Mouse (Mus musculus): Measurements from ENCODE around the gene C1qa. TPM values are rescaled to one million over a fixed set of nuclear protein-coding genes. Genes with fewer than 3 reads are reported as not detected.

C1qa gene
- polyA plus RNA-seq, 1 experiment from 2014 or later, result 26.3 TPM

- H3K27me3 ChIP-seq (ENCODE audit: control insufficient read depth, insufficient read depth, low read depth, low read length), result peaks cover 15% of the 10 kb centered on the region
- 88% methylated on average over 8 of the region's 8 CpGs for WGBS
Measured at GRCm38 (mm10) chr4:136930474-136930873, 31.9 kb upstream of the C1qa start.

GRCm38 (mm10) chr4:136928928-136929327 lies 30.3 kb upstream of the C1qa start:
- Histone ChIP-seq H3K27me3 (ENCODE audit: control insufficient read depth, insufficient read depth, low read depth, low read length) (peaks cover 21% of the 10 kb centered on the region), H3K27ac (ENCODE audit: low read length) (no peak overlapping the region), H3K4me2 (ENCODE audit: low read length) (no peak overlapping the region), H3K4me3 (ENCODE audit: low read depth, low read length) (no peak overlapping the region), H3K36me3 (ENCODE audit: control insufficient read depth, insufficient read depth, low read length) (peaks cover 2% of the 10 kb centered on the region; the same call in 1 of the 2 replicates), H3K4me1 (ENCODE audit: control insufficient read depth, insufficient read depth, low read length) (peaks cover 4% of the 10 kb centered on the region; the same call in 1 of the 2 replicates), H3K9ac (ENCODE audit: low read depth, low read length) (no peak overlapping the region), H3K9me3 (replicated peaks; ENCODE audit: control insufficient read depth, low read length, poor library complexity, severe bottlenecking) (no peaks in the 10 kb centered on the region)
- no peak for ATAC-seq
- 7% methylated on average over 5 of the region's 5 CpGs for WGBS

More at GRCm38 (mm10) chr4:136930474-136930873, 31.9 kb upstream of the C1qa start:
- Histone ChIP-seq H3K9me3 (replicated peaks; ENCODE audit: control insufficient read depth, low read length, poor library complexity, severe bottlenecking) (no peaks in the 10 kb centered on the region), H3K4me2 (ENCODE audit: low read length) (no peak overlapping the region), H3K27ac (ENCODE audit: low read length) (no peak overlapping the region), H3K4me3 (ENCODE audit: low read depth, low read length) (no peak overlapping the region), H3K4me1 (ENCODE audit: control insufficient read depth, insufficient read depth, low read length) (peaks cover 4% of the 10 kb centered on the region; the same call in 1 of the 2 replicates), H3K9ac (ENCODE audit: low read depth, low read length) (no peak overlapping the region), H3K36me3 (ENCODE audit: control insufficient read depth, insufficient read depth, low read length) (peaks cover 2% of the 10 kb centered on the region; the same call in 1 of the 2 replicates)
- no peak for ATAC-seq

- H3K27ac ChIP-seq (ENCODE audit: low read length), result no peak overlapping the region
Measured at GRCm38 (mm10) chr4:136925804-136926203, 27.2 kb upstream of the C1qa start.

GRCm38 (mm10) chr4:136924529-136924928 lies 25.9 kb upstream of the C1qa start:
- Histone ChIP-seq H3K27ac (ENCODE audit: low read length) (no peak overlapping the region), H3K4me2 (ENCODE audit: low read length) (no peak overlapping the region), H3K4me1 (ENCODE audit: control insufficient read depth, insufficient read depth, low read length) (peaks cover 9% of the 10 kb centered on the region), H3K4me3 (ENCODE audit: low read depth, low read length) (no peak overlapping the region), H3K9ac (ENCODE audit: low read depth, low read length) (no peak overlapping the region), H3K36me3 (ENCODE audit: control insufficient read depth, insufficient read depth, low read length) (no peaks in the 10 kb centered on the region), H3K27me3 (ENCODE audit: control insufficient read depth, insufficient read depth, low read depth, low read length) (peaks cover 17% of the 10 kb centered on the region), H3K9me3 (replicated peaks; ENCODE audit: control insufficient read depth, low read length, poor library complexity, severe bottlenecking) (no peaks in the 10 kb centered on the region)
- 8% methylated on average over 6 of the region's 6 CpGs for WGBS
- ATAC-seq, result no peak

More at GRCm38 (mm10) chr4:136925804-136926203, 27.2 kb upstream of the C1qa start:
- Histone ChIP-seq H3K9me3 (replicated peaks; ENCODE audit: control insufficient read depth, low read length, poor library complexity, severe bottlenecking) (no peaks in the 10 kb centered on the region), H3K4me1 (ENCODE audit: control insufficient read depth, insufficient read depth, low read length) (peaks cover 9% of the 10 kb centered on the region), H3K4me3 (ENCODE audit: low read depth, low read length) (no peak overlapping the region), H3K36me3 (ENCODE audit: control insufficient read depth, insufficient read depth, low read length) (no peaks in the 10 kb centered on the region), H3K9ac (ENCODE audit: low read depth, low read length) (no peak overlapping the region; the same call in 1 of the 2 replicates), H3K4me2 (ENCODE audit: low read length) (no peak overlapping the region), H3K27me3 (ENCODE audit: control insufficient read depth, insufficient read depth, low read depth, low read length) (peaks cover 19% of the 10 kb centered on the region)
- 5% methylated on average over 15 of the region's 15 CpGs for WGBS
- ATAC-seq, result no peak

- 82% methylated on average over 3 of the region's 3 CpGs for WGBS
- Histone ChIP-seq H3K27ac (ENCODE audit: low read length) (no peak overlapping the region), H3K4me2 (ENCODE audit: low read length) (no peak overlapping the region), H3K4me3 (ENCODE audit: low read depth, low read length) (no peak overlapping the region), H3K27me3 (ENCODE audit: control insufficient read depth, insufficient read depth, low read depth, low read length) (peaks cover 8% of the 10 kb centered on the region; the same call in 1 of the 2 replicates), H3K4me1 (ENCODE audit: control insufficient read depth, insufficient read depth, low read length) (peaks cover 14% of the 10 kb centered on the region), H3K9me3 (replicated peaks; ENCODE audit: control insufficient read depth, low read length, poor library complexity, severe bottlenecking) (no peaks in the 10 kb centered on the region), H3K36me3 (ENCODE audit: control insufficient read depth, insufficient read depth, low read length) (no peaks in the 10 kb centered on the region), H3K9ac (ENCODE audit: low read depth, low read length) (no peak overlapping the region)
- ATAC-seq, result no peak
Measured at GRCm38 (mm10) chr4:136919526-136919925, 20.9 kb upstream of the C1qa start.

GRCm38 (mm10) chr4:136918834-136919233 lies 20.2 kb upstream of the C1qa start:
- Histone ChIP-seq H3K9me3 (replicated peaks; ENCODE audit: control insufficient read depth, low read length, poor library complexity, severe bottlenecking) (no peaks in the 10 kb centered on the region), H3K4me2 (ENCODE audit: low read length) (no peak overlapping the region), H3K27me3 (ENCODE audit: control insufficient read depth, insufficient read depth, low read depth, low read length) (peaks cover 2% of the 10 kb centered on the region; the same call in 1 of the 2 replicates), H3K27ac (ENCODE audit: low read length) (no peak overlapping the region), H3K9ac (ENCODE audit: low read depth, low read length) (no peak overlapping the region), H3K36me3 (ENCODE audit: control insufficient read depth, insufficient read depth, low read length) (no peaks in the 10 kb centered on the region), H3K4me3 (ENCODE audit: low read depth, low read length) (no peak overlapping the region), H3K4me1 (ENCODE audit: control insufficient read depth, insufficient read depth, low read length) (peaks cover 14% of the 10 kb centered on the region)
- ATAC-seq, result no peak
- WGBS, result 77% methylated on average over 8 of the region's 8 CpGs

- no peak for ATAC-seq
- 40% methylated on average over 7 of the region's 7 CpGs for WGBS
- H3K36me3 ChIP-seq (ENCODE audit: control insufficient read depth, insufficient read depth, low read length), result no peaks in the 10 kb centered on the region
- peak overlapping the region; percentile 47 for H3K27ac ChIP-seq (ENCODE audit: low read length)
- no peak overlapping the region for H3K4me3 ChIP-seq (ENCODE audit: low read depth, low read length)
- H3K4me2 ChIP-seq (ENCODE audit: low read length), result no peak overlapping the region
- H3K9ac ChIP-seq (ENCODE audit: low read depth, low read length), result peak overlapping the region; percentile 43; the same call in 1 of the 2 replicates
- no peaks in the 10 kb centered on the region; the same call in 1 of the 2 replicates for H3K27me3 ChIP-seq (ENCODE audit: control insufficient read depth, insufficient read depth, low read depth, low read length)
- H3K4me1 ChIP-seq (ENCODE audit: control insufficient read depth, insufficient read depth, low read length), result peaks cover 22% of the 10 kb centered on the region
- H3K9me3 ChIP-seq (replicated peaks; ENCODE audit: control insufficient read depth, low read length, poor library complexity, severe bottlenecking), result no peaks in the 10 kb centered on the region
Measured at GRCm38 (mm10) chr4:136917165-136917524, 18.5 kb upstream of the C1qa start.

GRCm38 (mm10) chr4:136916359-136917164 lies 18.0 kb upstream of the C1qa start:
- Histone ChIP-seq H3K36me3 (ENCODE audit: control insufficient read depth, insufficient read depth, low read length) (no peaks in the 10 kb centered on the region), H3K9me3 (replicated peaks; ENCODE audit: control insufficient read depth, low read length, poor library complexity, severe bottlenecking) (no peaks in the 10 kb centered on the region), H3K9ac (ENCODE audit: low read depth, low read length) (no peak overlapping the region), H3K27ac (ENCODE audit: low read length) (peak overlapping the region; percentile 47), H3K4me3 (ENCODE audit: low read depth, low read length) (no peak overlapping the region), H3K27me3 (ENCODE audit: control insufficient read depth, insufficient read depth, low read depth, low read length) (no peaks in the 10 kb centered on the region; the same call in 1 of the 2 replicates), H3K4me2 (ENCODE audit: low read length) (no peak overlapping the region), H3K4me1 (ENCODE audit: control insufficient read depth, insufficient read depth, low read length) (peaks cover 24% of the 10 kb centered on the region)
- ATAC-seq, result no peak
- WGBS, result 40% methylated on average over 20 of the region's 20 CpGs

- Histone ChIP-seq H3K36me3 (ENCODE audit: control insufficient read depth, insufficient read depth, low read length) (no peaks in the 10 kb centered on the region), H3K27me3 (ENCODE audit: control insufficient read depth, insufficient read depth, low read depth, low read length) (peaks cover 4% of the 10 kb centered on the region), H3K4me3 (ENCODE audit: low read depth, low read length) (no peak overlapping the region), H3K4me1 (ENCODE audit: control insufficient read depth, insufficient read depth, low read length) (peaks cover 30% of the 10 kb centered on the region), H3K9ac (ENCODE audit: low read depth, low read length) (no peak overlapping the region; the same call in 1 of the 2 replicates), H3K27ac (ENCODE audit: low read length) (peak overlapping the region; percentile 44; the same call in 1 of the 2 replicates), H3K9me3 (replicated peaks; ENCODE audit: control insufficient read depth, low read length, poor library complexity, severe bottlenecking) (no peaks in the 10 kb centered on the region), H3K4me2 (ENCODE audit: low read length) (peak overlapping the region; percentile 6; the same call in 1 of the 2 replicates)
- WGBS, result 13% methylated on average over 9 of the region's 9 CpGs
- no peak for ATAC-seq
Measured at GRCm38 (mm10) chr4:136912841-136913240, 14.2 kb upstream of the C1qa start.
